Mouse (Mus musculus) MEL (cell line): ENCODE measurements around the gene Il16. TPM values are rescaled to one million over a fixed set of nuclear protein-coding genes. Genes with fewer than 3 reads are reported as not detected.

Source experiments
- DNase-seq: peaks from one replicate; pipeline ENCODE4 v3.0.0; 2011; ENCODE audit warnings: low read depth, low spot score
- H3K27ac ChIP-seq: 2 replicates; pipeline ENCODE4 v1.5.1; 2012; ENCODE audit warnings: low read depth, mild to moderate bottlenecking, control low read depth, low read length, moderate library complexity; ENCODE audit not compliant: control insufficient read depth
- H3K27me3 ChIP-seq, 2 experiments: fragments of 150-350 bp in 1 of 2; sonication (generic) in 1 of 2; 2 replicates each; pipeline ENCODE4 v1.6.1; 2012; ENCODE audit warnings: low read length in 2 of 2, mild to moderate bottlenecking in 2 of 2, improper control_type of control experiment in 1 of 2, moderate library complexity in 1 of 2; ENCODE audit not compliant: insufficient read depth in 2 of 2, control insufficient read depth in 1 of 2
- H3K36me3 ChIP-seq, 2 experiments: 2 replicates each; pipeline ENCODE4 v1.6.1; 2012 to 2014; ENCODE audit warnings: low read length in 2 of 2, improper control_type of control experiment in 1 of 2, inconsistent platforms in 1 of 2, mild to moderate bottlenecking in 1 of 2; ENCODE audit not compliant: insufficient read depth in 2 of 2, control insufficient read depth in 1 of 2
- H3K4me1 ChIP-seq, 2 experiments: fragments of 150-350 bp in 1 of 2; sonication (generic) in 1 of 2; 2 replicates each; pipeline ENCODE4 v1.6.1; 2012; ENCODE audit warnings: low read length in 2 of 2, improper control_type of control experiment in 1 of 2, mild to moderate bottlenecking in 1 of 2; ENCODE audit not compliant: insufficient read depth in 2 of 2, control insufficient read depth in 1 of 2
- H3K4me3 ChIP-seq, 2 experiments: fragments of 150-350 bp in 1 of 2; sonication (generic) in 1 of 2; 2 replicates each; pipeline ENCODE4 v1.5.1; 2012; ENCODE audit warnings: low read depth in 2 of 2, low read length in 2 of 2, mild to moderate bottlenecking in 2 of 2, moderate library complexity in 2 of 2, control low read depth in 1 of 2, improper control_type of control experiment in 1 of 2; ENCODE audit not compliant: control insufficient read depth in 1 of 2, insufficient read depth in 1 of 2
- H3K79me2 ChIP-seq: 2 replicates; pipeline ENCODE4 v1.6.1; 2012; ENCODE audit warnings: mild to moderate bottlenecking, low read length, moderate library complexity; ENCODE audit not compliant: control insufficient read depth, poor library complexity, insufficient read depth
- H3K9ac ChIP-seq: 2 replicates; pipeline ENCODE4 v1.6.1; 2012; ENCODE audit warnings: low read depth, mild to moderate bottlenecking, control low read depth, low read length, moderate library complexity; ENCODE audit not compliant: control insufficient read depth, poor library complexity, severe bottlenecking
- H3K9me3 ChIP-seq: fragments of 150-350 bp; sonication (generic); replicated peaks from 2 replicates; pipeline ENCODE4 v1.6.1; 2012; ENCODE audit warnings: mild to moderate bottlenecking, low read length, improper control_type of control experiment, moderate library complexity; ENCODE audit not compliant: insufficient read depth
- BHLHE40 ChIP-seq: IDR thresholded peaks from 2 replicates; pipeline ENCODE4 v1.6.1; 2012; ENCODE audit warnings: low read depth, mild to moderate bottlenecking, inconsistent platforms, low read length, improper control_type of control experiment, borderline replicate concordance
- CHD1 ChIP-seq: IDR thresholded peaks from 2 replicates; pipeline ENCODE4 v1.6.1; 2012; ENCODE audit warnings: low read depth, mild to moderate bottlenecking, inconsistent platforms, low read length, improper control_type of control experiment
- CTCF ChIP-seq, 3 experiments: IDR thresholded peaks in 2 of 3; conservative IDR thresholded peaks in 1 of 3; 2 replicates each; pipeline ENCODE4 v1.5.1; 2011 to 2012; ENCODE audit warnings: low read length in 3 of 3, low read depth in 2 of 3, mild to moderate bottlenecking in 2 of 3, improper control_type of control experiment in 1 of 3, inconsistent platforms in 1 of 3, mixed read lengths in 1 of 3, moderate library complexity in 1 of 3; ENCODE audit not compliant: control insufficient read depth in 1 of 3, insufficient read depth in 1 of 3, poor library complexity in 1 of 3, severe bottlenecking in 1 of 3
- E2F4 ChIP-seq: IDR thresholded peaks from 2 replicates; pipeline ENCODE4 v1.6.1; 2011; ENCODE audit warnings: low read depth, low read length, improper control_type of control experiment, borderline replicate concordance
- ELF1 ChIP-seq: IDR thresholded peaks from 2 replicates; pipeline ENCODE4 v1.6.1; 2014; ENCODE audit warnings: low read depth, mild to moderate bottlenecking, inconsistent platforms, low read length, improper control_type of control experiment, moderate library complexity
- EP300 ChIP-seq, 2 experiments: IDR thresholded peaks; 2 replicates each; pipeline ENCODE4 v1.6.1; 2011; ENCODE audit warnings: improper control_type of control experiment in 2 of 2, low read length in 2 of 2, low read depth in 1 of 2, mild to moderate bottlenecking in 1 of 2
- GATA1 ChIP-seq: IDR thresholded peaks from 2 replicates; pipeline ENCODE4 v1.6.1; 2011; ENCODE audit warnings: low read depth, low read length, improper control_type of control experiment
- HCFC1 ChIP-seq: IDR thresholded peaks from 2 replicates; pipeline ENCODE4 v1.6.1; 2012; ENCODE audit warnings: low read depth, mild to moderate bottlenecking, inconsistent platforms, low read length, improper control_type of control experiment, moderate library complexity
- KAT2A ChIP-seq: conservative IDR thresholded peaks from 2 replicates; pipeline ENCODE4 v1.6.1; 2012; ENCODE audit warnings: low read depth, low read length, improper control_type of control experiment, inconsistent platforms
- MAFK ChIP-seq: IDR thresholded peaks from 2 replicates; pipeline ENCODE4 v1.6.1; 2011; ENCODE audit warnings: low read depth, mild to moderate bottlenecking, low read length, improper control_type of control experiment, borderline replicate concordance
- MAX ChIP-seq: IDR thresholded peaks from 2 replicates; pipeline ENCODE4 v1.6.1; 2011; ENCODE audit warnings: low read length, improper control_type of control experiment
- MEF2A ChIP-seq: IDR thresholded peaks from 2 replicates; pipeline ENCODE4 v1.6.1; 2014; ENCODE audit warnings: low read depth, mild to moderate bottlenecking, inconsistent platforms, low read length, improper control_type of control experiment; ENCODE audit not compliant: poor library complexity, insufficient replicate concordance, severe bottlenecking; ENCODE audit errors: extremely low read depth
- MXI1 ChIP-seq: IDR thresholded peaks from 2 replicates; pipeline ENCODE4 v1.6.1; 2011; ENCODE audit warnings: mild to moderate bottlenecking, low read depth, low read length, improper control_type of control experiment
- MYC ChIP-seq: IDR thresholded peaks from 2 replicates; pipeline ENCODE4 v1.6.1; 2011; ENCODE audit warnings: low read depth, mild to moderate bottlenecking, low read length, improper control_type of control experiment, moderate library complexity
- NELFE ChIP-seq: IDR thresholded peaks from 2 replicates; pipeline ENCODE4 v1.6.1; 2011; ENCODE audit warnings: low read depth, low read length, improper control_type of control experiment
- NRF1 ChIP-seq: IDR thresholded peaks from 2 replicates; pipeline ENCODE4 v1.6.1; 2014; ENCODE audit warnings: low read depth, mild to moderate bottlenecking, inconsistent platforms, low read length, improper control_type of control experiment, moderate library complexity; ENCODE audit not compliant: poor library complexity, insufficient read depth, severe bottlenecking
- POLR2AphosphoS5 ChIP-seq: IDR thresholded peaks from 2 replicates; pipeline ENCODE4 v1.6.1; 2012; ENCODE audit warnings: low read depth, borderline replicate concordance, mild to moderate bottlenecking, inconsistent platforms, low read length, moderate library complexity, mixed read lengths
- RAD21 ChIP-seq: IDR thresholded peaks from 2 replicates; pipeline ENCODE4 v1.6.1; 2011; ENCODE audit warnings: mild to moderate bottlenecking, low read depth, low read length, improper control_type of control experiment
- RCOR1 ChIP-seq: IDR thresholded peaks from 2 replicates; pipeline ENCODE4 v1.6.1; 2012; ENCODE audit warnings: low read depth, mild to moderate bottlenecking, inconsistent platforms, low read length, improper control_type of control experiment
- SIN3A ChIP-seq: IDR thresholded peaks from 2 replicates; pipeline ENCODE4 v1.6.1; 2012; ENCODE audit warnings: low read length, improper control_type of control experiment, inconsistent platforms
- SMC3 ChIP-seq: IDR thresholded peaks from 2 replicates; pipeline ENCODE4 v1.6.1; 2011; ENCODE audit warnings: low read depth, low read length, improper control_type of control experiment
- TAL1 ChIP-seq: IDR thresholded peaks from 2 replicates; pipeline ENCODE4 v1.6.1; 2012; ENCODE audit warnings: mild to moderate bottlenecking, inconsistent platforms, low read length, moderate library complexity, mixed read lengths
- TBP ChIP-seq: IDR thresholded peaks from 2 replicates; pipeline ENCODE4 v1.8.0; 2011; ENCODE audit warnings: low read depth, low read length, improper control_type of control experiment
- TCF12 ChIP-seq: IDR thresholded peaks from 2 replicates; pipeline ENCODE4 v1.6.1; 2014; ENCODE audit warnings: low read depth, mild to moderate bottlenecking, inconsistent platforms, low read length, improper control_type of control experiment, moderate library complexity
- USF1 ChIP-seq: IDR thresholded peaks from 2 replicates; pipeline ENCODE4 v1.6.1; 2014; ENCODE audit warnings: low read depth, mild to moderate bottlenecking, inconsistent platforms, low read length, improper control_type of control experiment, moderate library complexity
- USF2 ChIP-seq, 2 experiments: IDR thresholded peaks; 2 replicates each; pipeline ENCODE4 v1.6.1; 2011 to 2012; ENCODE audit warnings: improper control_type of control experiment in 2 of 2, low read length in 2 of 2, borderline replicate concordance in 1 of 2, inconsistent platforms in 1 of 2, low read depth in 1 of 2, mild to moderate bottlenecking in 1 of 2; ENCODE audit not compliant: insufficient read depth in 1 of 2
- ZC3H11A ChIP-seq: IDR thresholded peaks from 2 replicates; pipeline ENCODE4 v1.6.1; 2012; ENCODE audit warnings: low read depth, mild to moderate bottlenecking, inconsistent platforms, low read length, improper control_type of control experiment
- ZKSCAN1 ChIP-seq: IDR thresholded peaks from 2 replicates; pipeline ENCODE4 v1.6.1; 2012; ENCODE audit warnings: low read depth, mild to moderate bottlenecking, inconsistent platforms, low read length, improper control_type of control experiment, moderate library complexity
- ZMIZ1 ChIP-seq: IDR thresholded peaks from 2 replicates; pipeline ENCODE4 v1.6.1; 2012; ENCODE audit warnings: low read depth, mild to moderate bottlenecking, inconsistent platforms, low read length, improper control_type of control experiment, moderate library complexity
- polyA plus RNA-seq, 2 experiments: library from polyadenylated mRNA; stranded (reverse) in 1 of 2; unstranded in 1 of 2; fragments of >175 nt in 1 of 2; fragments of >200 nt in 1 of 2; gene quantifications; 2 replicates each; pipeline versions ENCODE4 v1.2.1 to v1.2.4; 2012; ENCODE audit warnings: low replicate concordance in 2 of 2, low read depth in 1 of 2; ENCODE audit not compliant: insufficient read length in 2 of 2, insufficient read depth in 1 of 2, missing spikeins in 1 of 2
- total RNA-seq: library from RNA; depleted of rRNA; stranded (reverse); fragments of 300-350 nt; gene quantifications from 2 replicates; pipeline ENCODE4 v1.2.3, GENCODE M21; 2012

Gene Il16
- total and polyA plus RNA-seq, 3 experiments: 0.04 to 0.10 TPM; not detected in 1

GRCm38 (mm10) chr7:83699066-83699745 lies 46.3 kb downstream of the Il16 start:
- TF ChIP-seq RAD21: no peak
- TF ChIP-seq ZMIZ1: no peak
- TF ChIP-seq CHD1: no peak
- no peak for TF ChIP-seq TCF12
- no peak for TF ChIP-seq SMC3
- no peak for TF ChIP-seq USF1
- TF ChIP-seq HCFC1: no peak
- TF ChIP-seq MYC: no peak
- TF ChIP-seq ZKSCAN1: no peak
- TF ChIP-seq EP300 (IDR thresholded peaks at IDR 0.05; ENCODE audit: low read depth in 1 of 2, low read length in 2 of 2): no peak
- no peak for TF ChIP-seq GATA1

GRCm38 (mm10) chr7:83695449-83696212 lies 49.9 kb downstream of the Il16 start:
- H3K36me3 ChIP-seq: no peaks in the 10 kb centered on the region
- no peaks in the 10 kb centered on the region for H3K79me2 ChIP-seq
- peak; percentile 36 for DNase-seq
- no peaks in the 10 kb centered on the region for H3K4me1 ChIP-seq
- no peak overlapping the region for H3K27ac ChIP-seq
- no peak overlapping the region for H3K9ac ChIP-seq
- no peaks in the 10 kb centered on the region for H3K27me3 ChIP-seq
- no peak overlapping the region for H3K4me3 ChIP-seq
- no peaks in the 10 kb centered on the region for H3K9me3 ChIP-seq
- TF ChIP-seq RCOR1 (no peak), POLR2AphosphoS5 (no peak), MAFK (no peak), CTCF (IDR thresholded peaks at IDR 0.05 in 2 of 3, conservative IDR thresholded peaks at IDR 0.05 in 1 of 3; ENCODE audit: control insufficient read depth in 1 of 3, insufficient read depth in 1 of 3, low read depth in 2 of 3, low read length in 3 of 3, poor library complexity in 1 of 3, severe bottlenecking in 1 of 3) (peak; percentile 60 to 68 (median 67)), ZMIZ1 (no peak), KAT2A (no peak), SIN3A (no peak), ZC3H11A (peak; percentile 24; the same call in 1 of the 2 replicates), GATA1 (no peak), TCF12 (no peak), NELFE (no peak), MXI1 (no peak), MEF2A (no peak), MAX (no peak), E2F4 (no peak), NRF1 (no peak), ELF1 (no peak), ZKSCAN1 (no peak), TBP (no peak), BHLHE40 (no peak), TAL1 (no peak), CHD1 (no peak), USF2 (IDR thresholded peaks at IDR 0.05; ENCODE audit: borderline replicate concordance in 1 of 2, insufficient read depth in 1 of 2, low read depth in 1 of 2, low read length in 2 of 2) (no peak)

More at GRCm38 (mm10) chr7:83699066-83699745, 46.3 kb downstream of the Il16 start:
- H3K27ac ChIP-seq: no peak overlapping the region
- DNase-seq: no peak
- H3K9me3 ChIP-seq: no peaks in the 10 kb centered on the region
- H3K36me3 ChIP-seq: no peaks in the 10 kb centered on the region
- H3K79me2 ChIP-seq: no peaks in the 10 kb centered on the region
- H3K27me3 ChIP-seq: no peaks in the 10 kb centered on the region
- H3K9ac ChIP-seq: no peak overlapping the region
- no peaks in the 10 kb centered on the region for H3K4me1 ChIP-seq
- no peak overlapping the region for H3K4me3 ChIP-seq
